Mouse (Mus musculus): ENCODE data around the gene Cep104.

DNA sequence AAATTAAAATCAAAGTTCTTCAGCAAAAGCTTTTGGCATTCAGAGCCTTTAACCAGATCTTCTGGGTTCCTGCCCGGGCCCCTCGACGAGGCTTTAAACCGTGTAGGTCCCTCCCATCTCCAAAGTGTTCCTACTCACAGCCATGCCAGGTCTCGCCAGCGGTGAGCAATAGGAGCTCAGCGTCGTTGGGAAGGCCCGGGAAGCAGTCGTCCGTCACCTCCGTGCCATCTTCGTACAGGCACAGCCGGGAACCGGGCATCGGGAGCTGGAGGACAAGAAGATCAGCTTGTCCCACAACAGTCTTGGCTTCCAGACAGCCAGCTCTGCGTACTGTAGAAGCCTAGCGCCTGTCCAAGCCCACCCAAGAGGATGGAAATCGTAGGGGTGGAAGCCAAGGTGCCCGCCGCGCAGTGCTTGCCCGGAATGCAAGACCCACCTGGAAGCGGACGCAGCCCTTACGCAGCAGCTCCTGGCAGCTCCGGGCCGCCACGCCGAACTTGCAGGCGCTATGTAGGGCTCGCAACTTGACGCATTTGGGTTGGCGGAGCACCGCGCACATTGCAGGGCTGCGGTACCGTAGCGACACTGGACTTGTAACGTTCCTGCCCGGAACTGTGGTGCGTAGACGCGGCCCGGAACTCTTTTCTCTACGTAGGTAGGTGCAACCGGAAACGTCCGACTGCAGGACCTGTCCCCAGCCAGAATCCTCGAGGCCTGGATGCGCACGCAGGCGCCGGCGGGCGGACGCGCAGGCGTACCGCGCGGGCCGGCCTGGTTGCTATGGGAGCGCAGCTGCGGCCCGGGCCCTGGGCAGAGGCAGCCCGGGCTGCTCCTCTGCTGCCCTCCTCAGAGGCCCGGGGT lies at the start of gene Cep104, which contains the start of gene Dffb:
- no peak for TF ChIP-seq POU5F1 (IDR thresholded peaks at IDR 0.05; ENCODE audit: borderline replicate concordance, low read length)
- no peak for TF ChIP-seq NANOG (IDR thresholded peaks at IDR 0.05; ENCODE audit: borderline replicate concordance, low read length)
